Mouse (Mus musculus): ENCODE measurements around the gene Dolpp1.

Gene Dolpp1

DNA sequence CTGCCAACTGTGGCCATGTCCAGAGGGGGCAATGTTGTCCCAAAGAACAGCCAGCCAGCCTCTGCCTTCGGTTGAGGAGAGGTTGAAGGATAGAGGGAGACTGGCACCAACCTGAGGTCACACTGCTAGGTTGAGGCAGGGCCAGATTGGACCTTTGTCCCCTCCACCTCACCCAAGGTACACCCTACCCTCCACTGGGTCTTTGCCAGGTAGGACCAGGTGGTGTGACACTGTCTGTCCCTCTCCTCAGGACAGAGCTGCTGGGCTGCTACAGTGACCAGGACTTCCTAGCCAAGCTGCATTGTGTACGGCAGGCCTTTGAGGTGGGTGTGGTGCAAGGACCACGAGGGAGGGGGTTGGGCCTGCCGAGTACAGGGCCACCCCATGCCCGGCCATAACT, 14.3 kb upstream of the Dolpp1 start:
- DNase-seq (ENCODE audit: low read depth, low spot score) = no peak

DNA sequence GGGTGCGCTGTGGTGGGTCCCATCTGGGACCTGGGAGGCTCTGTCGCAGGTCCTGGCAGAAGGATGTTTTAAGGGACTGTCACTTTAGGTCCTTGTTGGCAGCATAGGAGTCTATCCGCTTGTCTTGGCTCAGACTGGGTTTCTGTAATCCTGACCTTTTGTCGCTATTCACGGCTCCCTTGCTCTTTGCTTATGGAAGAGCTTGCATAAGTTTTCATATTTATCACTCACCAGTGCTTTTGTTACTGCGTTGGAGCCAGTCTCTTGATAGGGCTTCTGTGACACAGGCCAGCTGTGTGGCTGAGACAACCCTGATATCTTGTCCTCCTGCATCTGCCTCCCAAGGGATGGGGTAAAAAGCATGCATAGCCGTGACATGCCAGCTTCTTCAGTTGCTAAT, 12.7 kb upstream of the Dolpp1 start:
- DNase-seq (ENCODE audit: low read depth, low spot score) = no peak

DNA sequence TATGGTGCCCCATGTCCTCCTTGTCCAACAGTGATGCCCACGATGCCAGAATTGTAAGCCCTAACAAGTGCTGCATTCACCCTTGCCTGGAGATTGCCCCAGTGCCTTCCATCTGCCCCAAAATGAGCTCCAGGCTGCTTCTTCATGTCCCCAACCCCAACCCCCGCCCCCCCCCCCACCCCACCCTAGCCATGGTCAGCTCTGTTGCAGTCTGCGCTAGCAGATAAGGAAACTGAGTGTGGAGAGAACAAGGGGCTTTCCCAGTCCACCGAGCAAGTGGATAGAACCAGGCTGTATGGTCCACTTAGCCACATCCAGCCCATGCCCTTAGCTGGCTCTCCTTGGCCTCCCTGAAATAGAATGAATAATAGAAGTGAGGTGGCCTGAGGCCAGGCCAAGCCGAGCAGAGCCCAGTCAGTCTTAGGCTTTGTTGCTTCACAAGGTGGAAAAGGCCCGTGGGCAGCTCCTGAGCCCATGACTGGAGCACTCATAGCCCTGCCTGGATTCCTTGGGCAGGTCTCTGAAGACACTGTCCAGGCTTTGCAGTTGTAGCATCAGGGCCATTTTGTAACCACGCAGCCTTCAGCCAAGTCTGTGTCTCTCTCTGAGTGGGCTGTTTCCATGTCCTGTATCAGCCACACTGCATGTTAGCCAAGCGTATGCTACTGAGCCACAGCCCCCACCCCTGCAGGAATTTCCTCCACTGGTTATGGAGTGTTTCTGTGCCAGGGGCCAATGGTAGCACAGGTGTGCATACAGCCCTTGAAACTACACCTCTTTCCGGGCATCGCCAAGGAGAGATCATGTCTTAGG, 11.3 kb upstream of the Dolpp1 start:
- DNase-seq (ENCODE audit: low read depth, low spot score) = no peak

DNA sequence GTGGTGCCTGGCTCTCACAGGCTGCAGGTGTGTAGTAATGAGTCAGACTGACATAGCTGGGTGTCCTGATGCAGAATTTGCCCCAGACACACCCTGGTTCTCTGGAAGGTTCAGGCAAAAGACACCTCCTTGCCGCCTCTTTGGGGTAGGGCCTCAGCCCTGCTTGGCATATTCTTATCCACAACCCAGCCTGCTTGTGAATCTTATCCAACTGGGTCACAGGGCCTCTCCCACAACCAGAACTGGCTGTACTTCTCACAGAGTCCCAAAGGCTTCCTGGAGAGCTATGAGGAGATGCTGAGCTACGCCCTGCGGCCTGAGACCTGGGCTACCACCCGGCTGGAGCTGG, 10.7 kb upstream of the Dolpp1 start:
- DNase-seq (ENCODE audit: low read depth, low spot score) = no peak

DNA sequence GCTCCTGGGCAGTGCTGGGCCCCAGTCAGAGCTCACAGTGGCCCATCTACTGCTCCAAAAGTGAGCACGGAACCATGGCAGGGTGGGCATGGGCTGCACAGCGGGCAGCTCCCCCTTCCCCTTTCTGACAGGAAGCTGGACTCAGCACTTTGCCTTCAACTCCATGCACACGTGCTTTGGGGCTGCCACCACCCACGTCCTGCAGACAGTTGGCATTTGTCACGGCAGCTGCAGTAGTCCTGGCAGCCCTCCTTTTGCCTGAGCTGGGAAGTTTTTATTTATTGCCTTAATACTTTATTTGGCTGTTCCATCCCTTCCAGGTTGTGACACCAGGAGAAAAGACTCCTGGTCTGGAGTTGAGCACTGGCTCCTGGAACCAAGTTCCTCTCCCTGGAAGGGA, 7.2 kb upstream of the Dolpp1 start:
- no peak for DNase-seq (ENCODE audit: low read depth, low spot score)

DNA sequence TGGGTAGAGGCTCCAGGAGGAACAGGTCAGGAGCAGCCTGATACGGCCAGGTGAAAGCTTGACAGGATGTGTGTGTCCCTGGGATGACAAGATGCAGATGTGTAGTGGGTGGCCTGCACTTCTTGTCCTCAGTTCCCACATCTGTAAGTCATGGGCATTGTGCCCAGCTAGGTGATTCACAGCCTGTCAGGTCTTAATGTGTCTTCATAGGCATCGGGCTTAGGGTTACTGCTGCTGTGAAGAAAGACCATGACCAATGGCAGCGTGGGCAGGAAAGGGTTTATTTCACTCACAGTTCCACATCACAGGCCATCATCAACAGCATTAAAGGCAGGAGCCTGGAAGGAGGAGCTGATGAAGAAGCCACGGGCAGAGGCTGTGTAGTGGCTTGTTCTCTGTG, 6.5 kb upstream of the Dolpp1 start:
- no peak for DNase-seq (ENCODE audit: low read depth, low spot score)

DNA sequence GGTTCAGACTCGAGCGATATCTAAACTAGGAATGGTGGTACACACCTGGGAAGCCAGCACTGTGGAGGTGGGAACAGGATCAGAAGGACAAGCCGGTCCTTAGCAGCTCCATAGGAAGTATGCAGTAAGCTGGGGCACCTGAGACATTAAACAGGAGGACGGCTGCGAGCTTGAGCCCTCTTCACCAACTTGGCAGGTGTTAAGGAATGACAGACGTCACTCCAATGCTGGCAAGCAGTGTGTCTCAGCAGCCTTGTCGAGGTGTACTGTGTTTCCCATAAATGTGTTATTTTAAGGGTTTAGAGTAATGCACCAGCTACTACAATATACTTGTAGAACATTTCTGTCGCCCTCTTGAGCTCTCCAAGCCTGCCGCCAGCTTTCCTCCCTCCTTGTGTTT, 5.1 kb upstream of the Dolpp1 start:
- DNase-seq (ENCODE audit: low read depth, low spot score) = no peak

DNA sequence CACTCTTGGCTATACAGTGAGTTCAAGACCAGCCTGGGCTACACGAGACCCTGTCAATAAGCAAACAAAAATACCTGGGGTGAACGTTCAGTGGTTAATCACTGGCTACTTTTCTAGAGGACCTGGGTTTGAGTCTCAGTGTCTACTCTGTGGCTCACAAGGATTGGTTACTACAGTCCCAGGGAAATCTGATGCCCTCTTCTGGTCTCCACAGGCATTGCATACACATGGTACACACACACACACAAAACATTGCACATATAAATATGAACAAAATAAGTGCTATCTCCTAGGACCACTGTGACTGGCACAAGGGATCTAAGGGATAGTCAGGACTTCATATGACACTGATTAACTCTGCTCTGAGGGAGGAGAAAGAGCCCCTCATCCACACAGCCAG, 3.1 kb upstream of the Dolpp1 start:
- no peak for DNase-seq (ENCODE audit: low read depth, low spot score)

DNA sequence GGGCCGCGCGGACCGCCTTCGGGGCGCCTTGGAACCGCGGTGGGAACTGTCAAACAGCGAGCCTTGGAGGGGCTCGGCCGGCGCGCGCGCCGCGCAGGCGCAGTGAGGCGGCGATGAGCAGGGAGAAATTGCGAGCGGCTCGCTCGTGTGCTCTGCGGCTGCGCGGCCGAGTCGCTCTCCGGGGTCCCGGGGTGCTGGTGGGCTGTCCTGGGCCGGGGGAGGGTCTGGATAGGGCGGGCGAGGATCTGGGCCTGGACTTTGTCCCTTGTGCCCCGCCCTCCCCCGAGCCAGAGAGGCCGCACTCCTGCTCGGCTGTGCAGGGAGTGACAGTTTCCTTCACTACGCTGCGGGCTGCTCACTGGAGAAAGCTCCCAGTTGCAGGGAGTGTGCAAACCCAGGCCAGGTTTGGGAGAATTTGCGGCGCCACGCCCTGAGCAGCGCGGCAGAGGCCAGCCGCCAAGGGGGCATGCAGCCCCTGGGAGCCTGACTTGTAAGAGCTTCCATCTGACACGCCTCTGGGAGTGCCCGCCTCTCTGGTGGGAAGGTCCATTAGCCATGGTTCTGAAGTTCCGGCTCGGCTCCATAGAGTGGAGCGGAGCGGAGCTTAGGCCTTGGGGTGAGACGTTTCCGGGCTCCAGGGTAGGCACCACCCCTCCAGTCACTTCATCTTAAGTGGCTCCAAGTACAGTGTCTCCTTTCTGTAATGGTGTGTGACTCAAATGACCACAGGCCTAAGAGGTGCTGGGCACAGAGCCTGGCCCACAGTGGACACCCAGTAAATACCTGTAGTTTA, 719 bp downstream of the Dolpp1 start:
- peak; percentile 86 for DNase-seq (ENCODE audit: low read depth, low spot score)

DNA sequence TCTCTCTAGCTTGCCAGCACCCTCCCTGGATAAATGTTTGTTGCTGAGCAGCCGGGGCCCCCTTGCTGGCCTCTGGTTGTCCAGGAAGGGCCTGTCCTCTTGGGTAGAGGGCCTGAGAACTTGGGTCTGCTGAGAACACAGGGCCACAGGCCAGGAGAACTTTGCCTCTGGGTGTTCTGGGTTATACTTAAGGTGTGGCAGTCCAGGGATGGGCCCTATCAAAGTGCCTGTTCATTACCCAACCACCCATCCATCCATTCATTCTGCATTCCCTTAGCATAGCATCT, 1.3 kb downstream of the Dolpp1 start:
- peak; percentile 14 for DNase-seq (ENCODE audit: low read depth, low spot score)

DNA sequence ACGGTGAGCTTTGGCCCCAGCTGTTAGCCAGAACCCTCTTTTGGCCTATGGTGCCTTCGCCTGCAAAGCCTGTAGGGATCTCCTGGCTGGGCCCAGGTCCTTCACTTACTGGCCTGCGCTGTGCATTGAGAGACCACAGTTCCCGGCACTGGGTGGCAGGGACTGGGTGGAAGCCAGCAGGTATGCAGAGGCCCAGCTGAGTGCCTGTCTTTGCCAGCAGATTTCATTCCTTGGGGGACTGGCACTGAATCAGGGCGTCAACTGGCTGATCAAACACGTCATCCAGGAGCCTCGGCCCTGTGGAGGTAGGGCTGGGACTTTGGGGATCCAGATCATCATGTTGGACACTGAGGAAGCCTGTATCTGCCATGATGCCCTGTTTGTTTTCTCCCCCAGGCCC, 3.7 kb downstream of the Dolpp1 start:
- DNase-seq (ENCODE audit: low read depth, low spot score) = no peak

DNA sequence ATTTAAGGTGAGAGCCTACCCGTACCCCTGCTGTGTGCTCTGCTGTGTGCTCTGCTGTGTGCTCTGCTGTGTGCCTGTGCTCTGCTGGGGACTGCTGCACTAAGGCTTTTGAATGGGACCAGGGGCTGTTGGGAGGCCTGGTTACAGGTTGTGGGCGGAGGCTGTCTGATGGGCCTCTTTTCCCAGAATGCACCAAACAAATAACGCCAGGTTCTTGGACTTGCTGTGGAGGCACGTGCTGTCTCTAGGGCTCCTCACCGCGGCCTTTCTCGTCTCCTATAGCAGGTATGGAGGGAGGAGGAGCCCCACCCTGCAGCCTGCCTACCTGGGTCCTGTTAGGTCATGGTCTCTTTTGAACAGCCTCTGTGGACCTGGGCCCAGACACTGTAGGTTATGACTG, 4.2 kb downstream of the Dolpp1 start:
- no peak for DNase-seq (ENCODE audit: low read depth, low spot score)

DNA sequence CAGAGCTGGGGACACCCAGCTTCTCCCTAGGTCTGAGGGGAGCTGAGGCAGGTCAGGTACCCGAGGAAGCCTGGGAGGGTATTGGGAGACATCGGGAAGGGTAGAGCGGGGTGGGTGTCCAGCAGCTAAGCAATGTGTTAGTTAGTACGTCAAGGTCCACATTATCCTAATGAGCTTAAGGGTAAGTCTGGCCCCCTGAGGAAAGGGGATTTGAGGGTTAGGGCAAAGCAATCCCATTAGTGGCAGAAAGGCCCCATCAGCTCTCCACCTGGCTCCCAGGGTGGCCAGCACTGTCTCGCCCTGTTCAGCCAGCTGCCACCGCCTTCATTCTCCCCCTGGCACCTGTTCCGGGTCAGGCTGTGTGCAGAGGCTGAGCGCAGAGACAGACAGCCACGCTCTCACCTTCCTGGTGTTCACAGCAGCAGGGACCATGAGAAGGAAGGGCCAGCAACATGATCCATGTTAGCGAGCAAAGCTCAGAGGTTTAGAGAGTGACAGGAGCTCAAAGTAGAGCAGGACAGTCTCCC, 6.0 kb downstream of the Dolpp1 start:
- no peak for DNase-seq (ENCODE audit: low read depth, low spot score)

DNA sequence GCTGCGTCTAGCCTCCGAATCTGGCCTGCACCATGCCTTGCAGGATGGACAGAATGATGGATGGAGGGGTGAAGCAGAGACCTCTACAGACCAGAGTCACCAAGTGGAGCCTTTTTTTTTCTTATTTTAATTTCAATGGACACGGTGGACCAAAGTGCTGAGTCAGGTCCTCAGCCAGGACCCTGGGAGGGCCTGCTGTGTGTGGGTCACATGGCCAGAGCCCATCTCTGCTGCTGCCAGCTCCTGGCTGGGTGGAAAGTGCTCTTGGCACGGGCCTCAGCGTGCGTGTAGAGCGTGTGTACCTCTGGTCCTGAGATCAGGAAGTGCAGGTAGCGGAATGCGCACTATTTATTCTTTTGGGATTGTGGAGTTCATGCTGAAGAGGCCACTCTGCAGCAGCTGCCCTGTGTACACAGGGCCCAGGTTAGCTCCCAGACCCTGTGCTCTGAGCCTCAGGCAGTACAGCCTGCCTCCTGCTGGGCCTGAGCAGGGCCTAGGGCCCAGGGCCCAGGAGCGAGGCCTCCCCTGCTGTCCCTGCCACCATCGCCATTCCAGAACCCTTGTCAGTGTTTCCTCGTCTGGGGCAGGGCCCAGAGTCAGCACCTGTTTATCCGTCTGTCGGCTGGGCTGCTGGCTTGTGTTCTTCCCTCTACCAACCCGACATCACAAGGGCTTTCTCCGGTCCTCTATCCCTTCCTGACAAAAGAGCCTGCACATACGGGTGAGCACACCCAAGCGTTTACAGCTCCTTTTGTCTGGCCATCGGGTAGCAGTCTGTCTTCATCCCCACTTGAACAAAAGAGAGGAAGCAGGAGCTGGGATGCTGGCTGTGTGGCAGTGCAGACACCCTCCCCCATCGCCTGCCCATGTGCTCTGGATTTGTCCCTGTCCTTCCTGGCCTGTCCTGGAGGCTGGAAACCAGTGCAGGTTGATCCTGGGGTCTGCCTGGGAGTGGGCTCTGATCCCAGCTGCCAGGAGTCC, 7.4 kb downstream of the Dolpp1 start:
- no peak for DNase-seq (ENCODE audit: low read depth, low spot score)

DNA sequence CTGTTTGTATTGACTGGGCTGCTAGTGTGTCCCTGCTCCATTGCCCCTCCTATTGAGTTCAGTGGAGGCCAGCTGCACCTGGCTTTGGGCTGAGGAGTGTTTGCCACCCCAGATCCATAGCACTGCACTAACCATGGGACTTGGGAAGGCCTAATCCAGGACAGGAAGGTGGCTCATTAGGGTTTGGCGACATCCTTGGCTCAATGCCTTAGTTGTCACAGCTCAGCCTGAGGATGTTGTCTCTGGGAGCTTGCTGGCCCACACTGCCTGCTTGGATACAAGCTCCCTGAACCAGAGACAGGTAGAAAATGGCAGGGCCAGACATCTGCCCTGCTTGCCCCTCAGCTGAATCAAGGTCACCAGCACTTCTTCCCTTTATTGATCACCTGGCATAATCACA, 9.5 kb downstream of the Dolpp1 start:
- DNase-seq (ENCODE audit: low read depth, low spot score) = no peak

DNA sequence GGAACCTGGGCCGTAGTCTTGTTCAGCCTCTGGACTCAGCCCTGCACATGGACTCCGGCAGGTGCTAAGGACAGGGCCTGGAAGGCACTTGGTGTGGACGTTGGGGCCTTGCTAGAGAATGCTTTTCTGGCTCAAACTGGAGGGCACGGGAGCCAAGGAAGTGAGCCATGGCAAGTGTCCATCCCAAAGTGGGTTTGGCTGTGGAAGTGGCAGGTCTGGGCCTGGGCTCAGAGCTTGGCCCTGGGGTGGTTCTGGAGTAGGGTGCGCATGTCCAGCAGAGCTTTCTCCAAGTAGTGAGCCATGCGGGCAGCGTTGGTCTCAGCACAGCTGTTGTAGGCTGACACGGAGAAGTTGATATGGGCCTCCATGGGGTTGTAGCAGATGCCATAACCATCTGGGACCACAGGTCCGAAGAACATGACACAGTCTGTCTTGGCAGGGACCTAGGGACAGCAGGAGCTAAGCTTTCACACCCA, 10.3 kb downstream of the Dolpp1 start:
- DNase-seq (ENCODE audit: low read depth, low spot score) = no peak

DNA sequence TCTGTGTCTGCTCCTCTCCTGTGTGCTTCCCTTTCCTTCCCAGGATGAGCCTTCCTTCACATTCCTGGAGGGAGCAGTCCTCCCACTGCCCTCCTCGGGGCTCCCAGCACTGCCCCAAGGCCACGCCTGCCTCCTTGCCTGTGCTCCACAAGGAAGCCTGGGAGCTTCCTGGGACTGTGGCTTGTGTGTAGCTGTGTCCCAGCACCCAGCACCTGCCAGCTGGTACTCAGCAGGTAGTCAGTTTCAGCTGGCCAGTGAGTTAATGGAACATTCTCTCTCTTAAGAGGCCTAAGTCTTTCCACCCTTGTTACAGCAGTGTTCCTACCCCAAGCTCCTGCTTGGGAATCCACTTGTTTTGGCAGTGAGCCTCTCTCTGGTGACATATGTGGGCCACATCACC, 10.8 kb downstream of the Dolpp1 start:
- DNase-seq (ENCODE audit: low read depth, low spot score) = no peak

DNA sequence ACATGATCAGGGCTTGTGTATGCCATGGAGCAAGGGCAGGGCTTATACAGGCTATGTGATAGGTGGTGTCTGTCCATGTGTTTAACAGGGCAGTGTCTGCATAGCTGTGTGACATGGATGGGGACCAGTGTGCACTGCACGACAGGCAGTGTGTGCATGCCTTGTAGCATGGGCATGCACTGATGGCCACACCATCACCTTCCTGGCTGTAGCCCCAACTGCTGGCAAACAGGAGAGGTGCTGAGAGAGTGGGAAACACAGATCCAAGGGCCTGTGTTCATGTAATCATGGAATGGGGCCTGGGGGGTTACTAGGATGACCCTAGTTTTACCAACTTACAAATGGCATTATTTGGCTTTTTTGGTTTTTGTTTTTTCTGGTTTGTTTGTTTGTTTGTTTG, 11.8 kb downstream of the Dolpp1 start:
- no peak for DNase-seq (ENCODE audit: low read depth, low spot score)

DNA sequence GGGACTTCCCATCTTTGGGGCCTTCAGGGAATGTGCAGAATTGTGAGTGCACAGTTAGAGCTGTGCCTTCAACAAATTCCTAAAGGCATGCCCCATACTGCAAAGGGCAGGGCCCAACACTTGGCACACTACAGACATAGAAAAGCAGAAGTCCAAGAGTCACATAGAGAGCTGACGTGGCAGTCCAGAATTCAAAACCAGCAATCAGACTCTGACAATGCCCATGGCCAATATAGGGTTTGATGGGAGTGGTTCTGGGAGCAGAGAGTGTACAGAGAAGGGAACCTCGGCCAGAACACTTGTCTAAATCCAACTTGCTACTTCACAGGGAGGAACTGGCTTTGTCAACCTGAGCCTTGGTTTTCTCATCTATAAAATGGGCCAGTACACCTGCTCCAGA, 15.2 kb downstream of the Dolpp1 start:
- DNase-seq (ENCODE audit: low read depth, low spot score) = no peak

DNA sequence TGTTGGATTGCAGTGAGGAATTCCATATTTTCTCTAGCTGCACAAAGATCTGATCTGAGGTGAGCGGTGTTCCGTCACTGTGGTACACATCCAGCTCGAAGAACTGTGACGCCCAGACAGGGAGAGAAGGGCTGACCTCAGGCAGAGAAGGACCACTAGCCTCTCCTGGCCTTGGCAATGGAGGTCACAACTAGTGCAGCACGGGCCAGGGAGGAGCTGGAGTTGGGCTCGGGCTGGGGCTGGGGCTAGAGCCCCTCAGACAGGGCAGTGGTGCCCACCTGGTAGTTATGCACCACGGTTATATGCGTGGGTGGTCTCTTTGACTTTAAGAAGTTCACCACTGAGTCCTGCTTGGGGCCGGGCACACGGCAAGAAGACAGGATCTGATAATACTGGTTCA, 15.7 kb downstream of the Dolpp1 start:
- DNase-seq (ENCODE audit: low read depth, low spot score) = no peak

DNA sequence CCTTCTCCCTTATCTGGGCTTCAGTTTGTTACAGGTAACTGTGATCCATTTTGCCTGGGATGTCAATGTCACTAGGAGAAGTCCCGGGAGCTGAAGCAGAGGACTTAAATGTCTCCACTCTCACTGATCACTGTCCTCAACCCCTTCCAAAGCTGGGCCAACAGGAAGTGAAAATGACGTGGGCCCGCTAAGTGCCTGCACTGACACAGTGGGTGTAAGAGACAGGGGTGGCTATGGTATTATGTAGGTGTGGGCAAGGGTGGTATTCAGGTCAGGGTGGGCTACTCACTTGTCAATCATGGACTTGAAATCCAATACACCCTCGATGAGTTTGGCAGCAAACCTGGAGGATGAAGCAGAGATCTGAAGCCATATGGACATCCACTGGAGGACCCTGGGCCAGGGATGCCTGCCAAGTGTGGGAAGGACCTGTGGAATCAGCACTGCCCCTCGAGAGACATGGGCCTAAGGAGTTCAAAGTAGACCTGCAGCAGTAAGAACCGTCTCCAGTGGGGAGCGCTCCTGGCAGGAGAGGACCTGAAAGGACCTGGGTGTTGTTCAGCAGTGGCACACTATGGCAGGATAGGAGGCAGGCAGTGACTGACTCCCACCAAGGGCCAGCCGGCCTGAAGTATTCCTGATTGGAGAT, 16.5 kb downstream of the Dolpp1 start:
- no peak for DNase-seq (ENCODE audit: low read depth, low spot score)

Measured in CD4-positive, CD25-positive, alpha-beta regulatory T cell, adult 2 months (primary cell).